Mouse (Mus musculus): ENCODE measurements around the gene Rassf6.
A peak's percentile ranks its signal among the peaks of the same experiment; 100 is the strongest.

Gene Rassf6

DNA sequence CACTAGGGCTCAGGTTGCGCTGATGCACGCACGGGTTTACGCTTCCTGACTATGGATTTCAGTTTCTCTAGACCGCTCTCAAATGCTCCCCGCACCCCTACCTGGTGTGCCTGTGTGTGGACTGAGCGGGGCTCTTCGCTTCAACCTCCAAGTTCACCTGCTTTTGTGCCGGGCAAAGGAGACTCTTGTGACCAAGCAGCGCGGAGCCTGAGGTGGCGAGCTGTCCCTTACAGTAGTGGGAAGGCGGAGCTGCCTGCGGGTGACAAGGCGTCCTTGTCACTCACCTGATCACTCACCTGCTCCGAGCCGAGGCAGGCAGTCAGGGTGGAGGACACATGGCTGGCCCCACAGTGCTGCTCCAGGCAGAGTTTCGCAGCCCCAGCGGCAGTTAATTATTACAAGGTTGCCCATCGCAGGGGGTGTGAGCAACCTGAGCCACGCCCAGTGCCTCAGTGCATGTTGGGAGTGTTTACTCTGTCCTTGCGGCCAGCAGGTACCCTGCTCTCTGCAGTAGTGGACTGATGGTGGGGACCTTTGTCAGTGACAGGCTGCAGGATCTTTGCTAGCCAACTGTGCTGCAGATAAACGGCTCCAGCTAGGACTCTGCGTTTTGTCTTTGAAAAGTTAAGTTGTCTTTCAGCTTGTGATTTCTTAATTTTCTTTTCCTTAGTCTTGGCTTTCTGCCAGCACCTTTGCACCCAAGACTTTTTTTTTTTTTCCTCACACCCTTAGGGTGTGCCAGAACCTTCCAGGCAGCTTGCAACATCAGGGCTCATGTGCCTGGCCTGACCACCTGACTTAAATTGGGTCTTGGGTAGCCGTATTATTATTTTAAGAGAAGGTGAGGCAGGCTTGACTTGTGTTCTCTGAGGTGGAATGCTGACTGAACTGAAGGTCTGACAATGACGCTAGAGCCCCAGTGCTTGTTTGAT, at the start of gene Rassf6:
Rassf6 (minus strand) TSS at position 372 of the 932 bp plus-strand sequence.
- DNase-seq: no peak

DNA sequence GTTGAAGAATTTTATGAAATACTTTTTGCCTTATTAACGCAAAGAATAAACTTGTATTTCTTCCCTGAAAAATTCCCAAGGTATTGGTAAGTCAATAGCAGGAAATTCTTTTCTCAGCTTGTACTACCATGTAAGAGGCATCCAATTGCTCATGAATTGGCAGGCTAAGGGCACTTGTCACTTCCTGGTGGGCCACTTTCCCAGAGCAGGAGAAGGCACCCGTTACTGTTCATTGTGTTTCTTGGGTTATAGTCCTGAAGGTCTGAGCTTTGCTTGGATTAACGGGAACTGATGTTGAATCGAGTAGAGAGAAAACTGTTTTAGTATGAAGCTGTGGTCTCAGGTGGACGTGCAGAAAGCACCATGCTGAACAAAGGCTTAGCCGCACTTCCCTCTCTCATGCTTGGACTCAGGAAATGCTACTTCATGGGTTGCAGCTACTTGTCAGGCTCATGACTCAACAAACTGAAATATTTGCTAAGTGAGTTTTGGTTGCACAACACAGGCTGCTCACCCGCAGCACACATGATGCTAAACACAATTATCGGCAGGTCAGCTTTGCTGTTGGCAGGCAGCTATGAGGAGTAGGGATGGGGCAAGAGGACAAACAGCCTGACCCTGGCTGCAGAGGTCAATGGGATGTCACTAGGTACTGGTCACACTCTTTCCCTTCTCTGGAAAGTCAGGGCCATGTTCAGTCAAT, 49.1 kb upstream of the Rassf6 start:
- DNase-seq: no peak

DNA sequence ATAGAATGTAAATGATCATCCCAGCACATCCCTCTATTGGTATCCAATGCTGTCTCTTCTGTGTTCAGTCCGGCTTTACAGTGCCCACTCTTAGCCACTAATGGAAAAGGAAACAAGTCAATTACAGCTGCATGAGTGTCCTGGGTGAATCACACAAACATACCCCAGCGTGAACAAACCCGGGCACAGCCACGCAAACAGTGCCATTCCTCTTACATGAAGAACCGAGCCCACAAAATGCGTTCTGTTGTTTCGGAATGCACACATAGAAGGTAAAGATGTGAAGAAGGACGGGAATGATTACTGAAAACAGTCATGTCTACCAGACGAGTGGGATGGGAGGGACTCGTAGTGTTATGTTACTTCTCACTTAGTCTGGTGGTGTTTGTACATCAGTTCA, 47.5 kb upstream of the Rassf6 start:
- DNase-seq: no peak

DNA sequence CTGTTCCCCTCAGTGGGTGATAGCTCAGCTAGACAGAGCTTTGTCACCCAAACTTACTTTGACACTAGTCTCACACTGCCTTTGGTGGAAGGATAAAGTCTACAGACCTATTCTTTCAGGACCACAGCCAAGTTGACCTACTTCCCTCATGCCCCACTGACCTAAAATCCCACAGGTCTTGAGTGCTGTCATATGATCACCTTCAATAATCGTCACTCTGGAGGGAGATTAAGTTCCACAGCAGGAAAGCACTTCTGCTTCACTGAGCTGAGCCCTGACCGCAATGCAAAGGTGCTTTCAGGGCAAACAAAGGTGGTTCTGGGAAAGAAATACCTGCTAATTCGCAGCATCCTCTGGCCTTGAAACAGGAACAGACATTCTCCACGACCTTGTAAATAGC, 44.5 kb upstream of the Rassf6 start:
- no peak for DNase-seq

DNA sequence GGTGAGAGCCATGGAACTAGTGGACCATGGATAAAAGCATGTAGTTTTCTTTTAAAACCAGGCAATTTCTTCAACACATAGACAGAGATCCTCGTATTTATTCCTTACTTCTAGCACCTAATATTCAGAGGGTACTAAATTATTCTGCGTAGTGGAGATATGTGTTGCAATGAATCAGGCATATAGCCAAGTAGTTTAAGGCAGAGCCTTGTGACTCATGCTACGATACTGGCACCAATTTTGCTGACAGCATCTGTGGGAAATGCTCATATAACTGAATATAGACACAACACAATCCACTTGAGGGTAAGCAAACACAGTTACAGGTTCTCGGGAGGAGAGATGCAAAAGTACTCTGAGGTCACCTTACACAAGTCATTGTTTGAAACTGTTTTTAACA, 41.4 kb upstream of the Rassf6 start:
- DNase-seq: no peak

DNA sequence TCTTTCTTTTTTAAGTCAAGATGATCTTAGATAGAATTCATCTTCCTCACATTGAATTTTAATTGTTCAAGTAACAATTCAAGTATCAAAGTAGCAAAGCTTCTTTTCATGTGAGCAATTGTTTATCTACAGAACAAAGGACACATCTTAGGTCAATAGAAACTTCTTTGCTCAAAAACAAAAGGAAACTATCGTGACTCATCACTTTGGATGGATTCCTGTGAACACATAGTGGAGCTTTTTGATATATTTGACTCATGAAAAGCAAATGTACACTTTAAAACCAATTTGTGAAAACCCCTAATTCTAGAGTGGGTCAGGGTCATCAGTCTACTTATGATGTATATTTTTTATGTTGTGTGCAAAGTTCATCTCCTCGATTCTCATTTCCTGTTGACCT, 37.1 kb upstream of the Rassf6 start:
- DNase-seq: no peak

DNA sequence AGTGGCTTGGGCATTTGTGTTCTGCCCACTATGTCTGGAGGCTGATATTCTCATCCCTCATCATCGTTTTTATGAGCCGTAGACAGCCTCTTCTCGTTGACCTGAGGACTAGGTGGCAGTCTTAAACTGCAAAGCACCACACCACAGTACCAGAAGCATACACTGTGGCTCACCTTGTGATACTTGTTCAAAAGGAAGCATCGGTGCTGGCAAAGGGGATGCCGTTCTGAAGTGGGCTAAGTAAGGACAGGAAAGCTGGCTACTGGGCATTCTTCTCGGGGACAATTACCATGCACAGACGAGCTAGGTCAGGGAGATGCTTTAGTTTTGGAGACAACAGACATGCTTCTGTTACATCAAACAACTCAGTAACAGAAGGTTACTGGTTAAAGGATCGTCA, 21.4 kb upstream of the Rassf6 start:
- no peak for DNase-seq

DNA sequence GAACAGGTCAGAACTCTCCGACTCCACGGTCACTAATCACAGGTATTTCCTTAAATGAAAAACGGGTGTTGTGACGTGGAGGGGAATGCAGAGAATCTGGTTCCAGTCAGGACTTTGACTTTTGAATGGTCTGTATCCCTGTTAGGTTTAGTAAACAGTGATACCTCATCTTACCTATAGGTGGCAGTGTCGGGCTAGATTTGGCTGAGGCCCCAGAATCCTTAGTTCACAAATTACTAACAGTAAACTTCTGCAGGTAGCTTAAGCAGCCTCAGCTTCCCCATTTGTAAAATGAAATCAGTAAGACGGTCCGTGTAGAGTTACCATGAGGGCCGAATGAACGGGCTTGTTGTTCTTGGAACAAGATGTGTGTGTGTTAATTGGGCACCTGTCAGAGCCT, 21.0 kb upstream of the Rassf6 start:
- peak; percentile 43 for DNase-seq

DNA sequence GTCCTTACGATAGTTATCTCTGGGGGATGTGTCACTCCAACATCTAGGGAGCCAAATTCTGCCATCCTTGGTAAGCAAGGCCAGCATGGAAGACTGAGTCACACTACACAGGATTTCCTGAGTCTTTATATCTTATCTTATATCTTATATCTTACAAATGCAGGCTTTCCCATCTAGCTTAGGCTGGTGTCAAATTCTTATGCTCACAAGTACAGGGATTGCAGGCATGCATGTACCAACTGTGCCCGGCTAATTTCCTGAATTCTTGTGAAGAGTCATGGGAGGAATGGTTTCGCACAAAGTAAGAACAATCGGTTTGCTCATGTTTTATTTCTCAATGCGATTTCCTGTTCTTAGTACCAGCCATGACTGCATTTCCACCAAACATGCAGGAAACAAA, 20.0 kb upstream of the Rassf6 start:
- DNase-seq: no peak

DNA sequence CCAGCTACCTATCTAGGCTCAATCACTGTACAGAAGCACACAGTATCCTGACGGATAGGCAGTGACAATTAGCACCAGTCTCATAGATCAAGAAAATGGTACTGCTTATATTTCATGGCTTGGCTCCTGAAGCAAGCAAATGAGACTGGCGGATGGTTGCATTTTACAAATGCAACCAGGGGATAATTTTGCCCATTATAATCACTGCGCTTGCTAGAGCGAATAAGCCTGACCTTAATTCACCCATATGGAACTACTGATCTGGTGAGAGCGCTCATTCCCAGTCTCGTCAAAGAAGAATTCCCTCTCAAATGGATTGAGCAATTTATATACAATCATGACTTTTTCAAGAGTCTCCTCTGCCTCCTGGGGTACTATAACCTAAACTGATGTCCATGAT, 16.2 kb upstream of the Rassf6 start:
- no peak for DNase-seq

DNA sequence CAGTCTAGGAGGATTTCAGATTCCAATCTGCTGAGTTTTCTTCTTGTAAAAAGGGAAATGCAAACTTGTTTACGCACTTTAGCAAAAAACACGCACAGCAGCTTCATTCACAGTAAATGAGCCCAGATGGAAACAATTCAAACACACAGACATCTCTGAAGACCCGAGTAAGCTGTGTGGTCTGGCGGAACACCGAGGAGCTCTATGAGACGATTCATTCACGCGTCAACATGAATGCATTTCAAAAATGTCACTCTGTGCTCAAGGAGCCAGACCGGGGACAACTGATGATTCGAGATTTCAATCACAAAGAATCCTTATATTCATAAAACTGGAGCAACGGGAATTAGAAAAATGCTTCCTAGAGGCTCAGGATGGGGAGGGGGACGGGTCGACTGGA, 15.4 kb upstream of the Rassf6 start:
- DNase-seq: no peak

DNA sequence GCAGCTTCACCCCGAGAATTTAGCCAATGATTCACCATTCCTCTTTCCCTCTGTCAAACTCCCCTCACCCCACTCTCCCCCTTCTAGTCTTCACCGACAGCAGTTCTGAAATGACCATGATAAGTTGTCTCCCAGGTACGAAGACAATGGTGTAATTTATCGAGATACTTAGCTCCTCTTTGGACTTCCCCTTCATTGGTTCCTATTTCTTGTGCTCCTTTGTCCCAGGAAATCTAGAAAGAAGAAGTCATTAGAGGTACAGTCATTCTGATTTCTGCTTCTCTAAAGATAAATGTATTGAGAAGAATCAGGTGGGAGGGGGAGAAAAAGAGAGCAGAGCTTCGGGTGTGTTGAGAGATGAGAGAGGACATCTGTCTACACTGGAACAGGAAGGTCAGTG, 14.3 kb upstream of the Rassf6 start:
- no peak for DNase-seq

DNA sequence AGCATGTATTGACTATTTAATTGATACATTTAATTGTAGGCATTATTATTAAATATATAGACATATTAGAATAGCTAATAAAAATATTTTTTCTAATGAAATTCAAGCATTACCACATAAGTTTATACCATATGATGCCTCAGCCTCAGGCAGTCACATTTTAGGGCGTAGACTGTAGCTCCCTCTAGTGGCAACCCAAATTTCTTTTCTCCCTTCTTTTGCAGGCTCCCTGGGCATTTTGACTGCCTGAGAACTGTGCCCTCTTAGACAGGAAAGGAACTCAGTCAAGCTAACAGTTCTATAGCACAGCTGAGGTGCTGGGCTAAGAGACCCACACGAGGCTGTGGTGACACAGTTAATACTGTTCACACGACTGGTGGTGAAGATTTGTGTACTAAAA, 12.3 kb upstream of the Rassf6 start:
- DNase-seq: peak; percentile 32

DNA sequence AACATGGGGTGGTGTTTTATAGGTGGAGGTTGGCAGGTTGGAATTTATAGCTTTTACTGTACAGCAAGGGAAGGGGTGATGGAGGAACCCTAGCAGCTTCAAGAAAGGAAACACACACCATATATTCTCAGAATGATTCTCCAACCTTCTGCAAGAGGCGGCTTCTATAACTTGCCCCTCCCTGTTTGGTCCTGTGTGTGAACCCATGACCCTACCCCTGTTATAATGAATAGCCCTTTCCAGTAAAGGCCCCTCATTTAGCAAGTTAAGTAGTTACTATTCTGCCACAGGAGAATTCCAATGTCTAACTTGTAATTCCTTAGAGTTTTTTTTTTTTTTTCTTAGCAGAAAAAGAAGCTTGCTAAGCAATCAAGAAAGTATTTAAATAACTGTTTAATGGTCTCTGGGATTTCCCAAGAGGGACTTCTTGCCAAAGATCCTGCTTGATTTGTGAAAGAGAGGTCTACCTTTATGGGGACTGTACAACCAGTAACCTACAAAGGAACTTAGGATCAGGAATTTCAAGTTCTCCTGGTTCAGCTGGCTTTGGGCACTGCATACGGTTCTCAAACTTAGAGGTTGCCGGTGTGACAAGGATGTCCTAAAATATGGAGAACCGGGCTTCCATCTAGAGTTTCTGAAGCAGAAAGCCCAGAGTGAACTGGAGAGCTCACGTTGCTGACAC, 10.2 kb upstream of the Rassf6 start:
- DNase-seq: no peak

DNA sequence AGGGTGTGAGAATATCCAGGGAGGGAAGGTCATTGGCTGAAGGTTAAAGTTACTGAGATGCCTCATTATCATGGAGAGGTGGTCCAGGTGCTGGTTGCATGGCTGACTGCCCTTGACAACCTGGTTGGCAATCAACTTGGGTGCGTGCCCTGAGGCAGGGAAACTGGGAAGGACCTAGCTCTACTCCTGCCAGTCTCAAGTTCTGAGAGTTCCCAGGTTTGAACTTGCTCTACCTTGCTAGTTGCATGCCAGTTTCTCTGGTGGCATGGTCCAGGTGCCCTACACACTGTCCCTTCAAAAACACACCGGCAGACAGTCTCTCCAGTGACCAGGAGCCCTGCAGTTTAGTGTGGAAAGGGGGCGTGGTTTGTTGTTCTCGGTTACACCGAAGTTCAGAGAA, 7.0 kb upstream of the Rassf6 start:
- DNase-seq: no peak

DNA sequence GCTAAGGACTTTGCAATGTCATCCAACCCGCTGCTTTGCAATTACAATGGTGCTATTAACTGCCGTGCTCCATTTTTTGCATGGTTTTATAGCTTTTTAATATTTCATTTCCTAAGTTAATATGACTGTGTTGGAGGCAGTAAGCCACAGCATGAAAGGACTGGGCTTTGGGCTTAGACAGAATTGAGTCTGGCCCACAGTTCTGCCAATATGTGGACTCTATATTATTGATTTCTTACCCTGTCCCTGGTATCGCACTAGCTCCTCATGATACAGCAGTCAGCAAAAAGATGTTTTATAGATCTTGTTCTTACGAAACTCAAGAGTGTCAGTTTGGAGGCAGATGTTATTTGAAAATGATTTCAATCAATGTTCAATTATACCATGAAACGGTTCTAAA, 5.9 kb upstream of the Rassf6 start:
- DNase-seq: no peak

DNA sequence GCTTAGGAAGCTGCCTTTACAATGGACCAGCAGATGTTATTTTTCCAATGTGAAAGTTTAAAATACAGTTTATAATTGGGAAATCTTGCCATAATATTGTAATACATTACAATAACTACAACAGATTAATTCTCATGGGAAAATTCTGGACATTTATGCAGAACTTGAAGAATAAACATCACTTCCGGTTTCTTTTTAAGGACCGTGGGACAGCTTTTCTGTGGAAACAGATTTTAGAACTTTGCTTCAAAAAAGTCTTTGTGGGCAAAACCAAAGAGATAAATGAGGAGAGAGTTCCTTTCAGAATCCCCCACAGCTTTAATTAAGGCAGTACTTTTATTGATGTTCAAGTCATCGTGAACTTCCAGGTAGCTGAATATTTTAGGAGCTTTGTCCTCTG, 5.1 kb upstream of the Rassf6 start:
- no peak for DNase-seq

DNA sequence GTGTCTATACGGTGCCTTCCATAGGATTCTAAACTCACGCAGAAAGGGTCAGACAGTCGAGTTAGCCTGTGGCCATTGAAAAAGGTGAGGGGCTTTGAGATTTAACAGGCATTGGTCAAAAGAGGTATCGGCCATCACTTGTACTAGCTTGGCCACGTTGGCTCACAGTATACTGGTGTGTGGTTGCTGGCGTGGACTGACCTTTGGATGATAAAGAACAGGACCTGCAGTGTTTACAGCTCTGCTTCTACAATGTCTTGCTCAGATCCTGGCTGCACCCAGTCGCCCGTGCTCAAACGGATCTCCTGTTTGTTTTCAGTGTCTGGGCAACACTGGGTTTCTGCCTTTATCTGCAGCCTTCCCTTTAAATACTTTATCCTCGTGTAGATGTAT, 757 bp upstream of the Rassf6 start:
- no peak for DNase-seq

DNA sequence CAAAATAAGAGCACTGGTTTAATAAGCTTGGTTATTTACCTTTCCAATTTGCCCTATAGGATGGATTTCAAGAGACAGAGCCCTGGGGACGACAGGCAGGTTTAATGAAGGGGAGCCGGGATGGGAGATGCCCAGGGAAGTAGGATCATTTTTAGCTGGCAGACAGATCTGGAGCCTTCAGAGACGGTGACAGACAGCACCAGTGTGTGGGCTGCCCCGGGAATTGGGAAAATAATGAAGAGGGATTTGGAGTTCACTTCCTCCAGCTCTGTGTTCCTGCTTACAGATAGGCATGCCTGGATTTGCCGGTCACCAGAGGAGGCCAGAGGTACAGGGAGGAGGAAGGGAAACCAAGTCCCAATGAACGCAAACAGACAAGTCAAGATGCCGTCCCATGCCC, 5.6 kb downstream of the Rassf6 start:
- no peak for DNase-seq

DNA sequence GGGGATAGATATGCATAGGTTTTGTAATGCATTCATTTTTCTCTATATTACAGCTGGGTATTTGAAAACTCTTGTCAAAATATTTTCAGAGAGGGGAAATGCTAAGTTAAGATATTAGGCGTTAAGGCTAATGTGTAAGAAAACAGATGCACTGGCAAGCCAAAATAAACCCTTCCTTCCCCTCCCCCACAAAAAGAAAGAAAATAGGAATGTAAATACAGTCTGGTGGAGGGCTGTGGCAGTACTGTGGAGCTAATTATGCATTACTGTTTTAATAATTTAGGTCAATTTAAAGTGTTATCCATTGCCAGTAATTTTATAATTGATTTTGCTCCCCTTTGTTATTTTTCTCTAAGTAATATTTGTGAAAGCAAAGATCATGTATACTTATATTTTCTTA, 11.9 kb downstream of the Rassf6 start:
- no peak for DNase-seq

DNA sequence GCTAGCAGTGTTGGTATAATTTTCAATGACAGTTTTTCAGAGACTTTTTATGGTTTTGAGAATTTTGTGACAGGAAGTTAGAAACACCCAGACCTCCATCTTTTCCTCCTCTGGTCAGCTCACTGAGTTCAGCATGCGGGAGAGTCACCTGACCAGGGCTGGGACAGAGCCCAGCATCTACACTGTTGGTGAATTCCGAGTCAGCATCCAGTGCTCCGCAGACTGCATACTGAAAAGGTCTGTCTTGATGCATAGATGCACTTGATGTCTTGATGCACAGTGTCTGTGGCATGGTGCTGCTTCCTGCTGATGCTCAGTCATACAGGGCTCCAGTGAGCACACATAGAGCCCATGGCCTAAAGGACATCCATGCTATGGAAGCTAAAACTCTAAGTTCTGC, 12.4 kb downstream of the Rassf6 start:
- DNase-seq: no peak

DNA sequence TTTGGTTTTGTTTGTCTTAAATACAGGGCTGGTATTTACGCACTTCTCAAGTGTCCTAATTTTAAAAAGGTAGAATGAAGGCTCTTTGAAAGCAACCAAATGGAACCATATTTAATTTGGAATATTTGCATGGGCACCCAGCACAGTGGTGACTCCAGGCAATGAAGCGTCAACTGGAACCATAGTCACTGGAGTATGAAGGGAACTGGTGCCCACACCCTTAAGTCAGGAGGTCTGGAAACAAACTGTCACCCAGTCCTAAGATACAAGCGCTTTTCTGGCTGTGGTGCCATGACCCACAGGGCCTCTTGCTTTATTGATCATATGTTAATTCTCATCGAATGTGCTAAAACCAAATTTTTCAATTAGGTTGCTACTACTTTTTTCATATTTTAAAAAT, 13.0 kb downstream of the Rassf6 start:
- DNase-seq: no peak

DNA sequence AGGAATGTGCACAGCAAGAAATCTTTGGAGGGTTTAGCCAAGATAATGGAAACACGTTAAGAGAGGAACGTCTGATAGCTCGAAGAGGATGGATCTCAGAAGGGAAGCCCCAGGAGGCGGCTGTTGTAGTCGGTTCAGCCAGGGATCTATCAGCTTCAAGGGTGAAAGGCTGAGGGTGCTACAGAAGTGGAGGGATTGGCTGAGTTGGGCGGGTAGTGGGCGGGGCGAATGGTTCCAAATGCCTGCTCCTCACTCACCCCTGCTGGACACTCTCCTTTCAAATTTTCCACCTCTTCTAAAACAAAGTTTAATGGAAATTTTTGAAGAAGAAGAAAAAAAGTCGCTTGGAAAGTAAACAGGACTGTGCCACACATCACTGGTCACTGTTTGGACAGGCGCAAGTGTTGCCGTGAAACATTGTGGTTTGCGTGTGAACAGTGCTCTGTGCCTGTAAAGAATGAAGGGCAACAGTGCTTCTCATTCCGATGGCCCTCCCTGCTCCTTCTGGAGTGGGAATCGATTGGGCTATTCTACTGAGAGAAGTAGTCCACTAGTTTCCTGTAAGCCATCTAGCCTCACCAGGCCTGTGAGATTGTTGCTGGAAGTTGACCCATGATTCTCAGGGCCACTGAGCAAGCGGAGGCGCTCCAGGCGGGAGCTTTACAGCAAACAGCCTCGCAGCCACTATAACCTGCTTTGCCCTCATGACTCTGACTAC, 15.6 kb downstream of the Rassf6 start:
- no peak for DNase-seq
